Mouse (Mus musculus): Measurements from ENCODE around the gene Slc7a1.

DNA sequence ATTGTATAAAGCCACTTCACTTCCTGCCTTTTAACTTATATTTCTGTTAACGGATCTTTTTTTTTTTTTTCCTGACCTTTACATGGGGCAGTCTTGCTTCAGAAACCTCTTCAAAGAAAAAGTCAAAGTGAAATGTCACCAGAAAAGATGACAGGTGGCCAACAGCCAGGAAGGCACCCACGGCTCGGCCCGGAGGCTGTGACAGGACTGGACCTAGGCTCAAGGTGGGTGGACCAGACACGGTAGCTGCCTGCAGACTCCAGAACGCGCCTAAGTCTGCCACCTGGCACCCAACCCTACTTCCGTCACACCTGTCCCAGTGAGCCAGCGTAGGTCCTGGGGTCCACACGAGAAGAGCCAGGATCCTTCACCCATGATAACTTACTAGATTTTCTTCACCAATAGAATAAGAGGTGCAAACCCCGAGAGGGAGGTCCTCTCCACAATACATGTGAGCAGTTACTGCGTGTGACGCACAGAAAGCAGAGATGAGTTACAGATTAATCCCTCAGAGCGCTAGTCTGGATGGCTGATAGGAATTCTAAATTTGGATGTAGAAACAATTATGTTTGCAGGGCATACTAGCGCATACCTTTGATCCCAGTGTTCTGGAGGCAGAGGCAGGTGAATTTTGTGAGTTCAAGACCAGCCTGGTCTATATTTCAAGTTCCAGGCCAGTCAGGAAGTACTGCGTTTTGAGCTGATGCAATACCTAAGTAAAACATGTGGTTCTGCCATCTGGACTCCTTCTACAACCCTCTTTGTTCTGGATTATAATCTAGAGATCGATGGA is 22.1 kb downstream of the Slc7a1 start:
- TF ChIP-seq POLR2A (IDR thresholded peaks at IDR 0.05; ENCODE audit: borderline replicate concordance, control insufficient read depth, low read depth, low read length) (no peak), CTCF (IDR thresholded peaks at IDR 0.05; ENCODE audit: control insufficient read depth, insufficient read depth, low read length) (no peak)

All from bone marrow, adult 2 months (tissue).